Mouse (Mus musculus): ENCODE measurements around the gene Cdrt4. TPM values are rescaled to one million over a fixed set of nuclear protein-coding genes. Genes with fewer than 3 reads are reported as not detected.

The Cdrt4 gene
- total and polyA plus RNA-seq, 3 experiments = not detected

DNA sequence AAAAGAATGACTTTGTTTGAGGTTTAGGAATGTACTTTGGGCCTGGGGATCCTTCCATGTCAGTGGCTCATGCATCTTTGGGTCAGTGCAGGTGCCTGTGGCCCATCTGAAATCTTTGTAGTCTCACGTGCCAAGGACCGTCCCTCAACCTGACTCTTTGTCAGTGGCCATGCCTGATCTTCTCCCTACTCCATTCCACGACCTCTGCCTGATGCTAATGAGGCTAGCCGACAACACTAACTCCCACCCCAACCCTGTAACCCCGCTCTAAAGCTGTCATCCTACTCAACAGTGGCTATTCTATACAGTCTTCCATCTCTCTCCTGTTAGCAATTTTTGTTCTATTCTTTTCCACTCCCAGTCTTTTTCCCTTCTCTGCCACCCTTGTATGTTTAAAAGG lies 4.2 kb downstream of the Cdrt4 start:
- in situ Hi-C loops (cut with MboI; ENCODE audit: low pct_ligation_motif_present, low pct_unique_long_range_greater_than_20kb, low sequenced_read_pairs) (no loop called here), dilution Hi-C loops (cut with MboI; ENCODE audit: extremely low pct_ligation_motif_present, extremely low pct_unique_long_range_greater_than_20kb, low sequenced_read_pairs) (no loop called here)
- no peak overlapping the region for H3K4me2 ChIP-seq (ENCODE audit: insufficient read depth, low read depth, poor library complexity, severe bottlenecking)
- no peak overlapping the region for H3K4me3 ChIP-seq (replicated peaks in 1 of 3; ENCODE audit: low read depth in 2 of 3, low read length in 2 of 3, poor library complexity in 1 of 3)
- peaks cover 2% of the 10 kb centered on the region for H3K27me3 ChIP-seq (replicated peaks)
- DNase-seq (ENCODE audit: extremely low read depth) = no peak
- no peaks in the 10 kb centered on the region for H3K79me2 ChIP-seq (replicated peaks; ENCODE audit: control insufficient read depth, extremely low read depth, insufficient read depth, poor library complexity, severe bottlenecking)
- TF ChIP-seq TCF12 (IDR thresholded peaks at IDR 0.05; ENCODE audit: low read depth, low read length) (no peak), JUN (IDR thresholded peaks at IDR 0.05; ENCODE audit: insufficient read depth, low read depth, low read length) (no peak), USF1 (IDR thresholded peaks at IDR 0.05; ENCODE audit: low read depth, low read length) (no peak), RCOR1 (conservative IDR thresholded peaks at IDR 0.05; ENCODE audit: low read depth, low read length) (no peak), MYC (IDR thresholded peaks at IDR 0.05; ENCODE audit: low read depth, low read length) (no peak), HCFC1 (IDR thresholded peaks at IDR 0.05; ENCODE audit: low read depth, low read length) (no peak), MXI1 (IDR thresholded peaks at IDR 0.05; ENCODE audit: low read depth, low read length) (no peak), KAT2A (IDR thresholded peaks at IDR 0.05; ENCODE audit: insufficient replicate concordance, low read length) (no peak), NRF1 (IDR thresholded peaks at IDR 0.05; ENCODE audit: low read depth, low read length) (no peak), JUND (conservative IDR thresholded peaks at IDR 0.05; ENCODE audit: low read depth, low read length) (no peak), IRF4 (IDR thresholded peaks at IDR 0.05; ENCODE audit: low read depth, low read length) (no peak), SMC3 (IDR thresholded peaks at IDR 0.05; ENCODE audit: low read depth, low read length) (no peak), EP300 (IDR thresholded peaks at IDR 0.05; ENCODE audit: low read length) (no peak), ZMIZ1 (IDR thresholded peaks at IDR 0.05; ENCODE audit: low read depth, low read length) (no peak), NELFE (IDR thresholded peaks at IDR 0.05; ENCODE audit: low read depth, low read length) (no peak), ZKSCAN1 (IDR thresholded peaks at IDR 0.05; ENCODE audit: borderline replicate concordance, low read depth, low read length) (no peak), CTCF (conservative IDR thresholded peaks at IDR 0.05 in 1 of 2, IDR thresholded peaks at IDR 0.05 in 1 of 2; ENCODE audit: low read depth in 2 of 2, low read length in 2 of 2) (no peak), POLR2AphosphoS2 (IDR thresholded peaks at IDR 0.05; ENCODE audit: low read depth, low read length) (no peak)
- H3K9me3 ChIP-seq (replicated peaks; ENCODE audit: low read length) = no peaks in the 10 kb centered on the region
- H3K27ac ChIP-seq (ENCODE audit: insufficient read depth, low read depth) = no peak overlapping the region
- H3K36me3 ChIP-seq (replicated peaks in 1 of 2; ENCODE audit: control insufficient read depth in 1 of 2, insufficient read depth in 1 of 2, low read length in 1 of 2) = no peaks in the 10 kb centered on the region
- peaks cover 0 to 12% of the 10 kb centered on the region in 2 experiments; a peak in 1 of 4 replicates for H3K4me1 ChIP-seq (ENCODE audit: control insufficient read depth in 1 of 2, insufficient read depth in 2 of 2)
- H3K9ac ChIP-seq (ENCODE audit: insufficient read depth, low read depth) = no peak overlapping the region

DNA sequence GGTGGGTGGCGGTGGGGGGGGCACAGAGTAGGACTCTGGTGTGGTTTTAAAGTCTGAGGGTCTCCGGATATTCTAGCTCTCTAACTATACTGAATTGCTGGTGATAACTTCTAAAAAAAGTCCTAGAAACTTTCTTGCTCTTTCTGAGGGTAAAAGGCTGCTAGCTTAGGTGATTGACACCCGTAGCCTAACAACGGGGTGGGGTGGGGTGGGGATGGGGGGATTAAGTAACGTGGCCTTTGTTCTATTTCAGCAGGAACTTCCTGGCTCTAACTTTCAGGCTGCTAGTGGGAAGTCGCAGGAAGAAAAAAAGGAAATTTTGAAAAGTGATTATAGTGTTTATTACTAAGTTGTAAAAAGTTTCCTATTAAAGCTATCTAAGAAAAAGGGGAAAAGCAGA lies 4.8 kb downstream of the Cdrt4 start:
- no peak for DNase-seq (ENCODE audit: extremely low read depth)
- Histone ChIP-seq H3K27me3 (replicated peaks) (peaks cover 2% of the 10 kb centered on the region), H3K4me2 (ENCODE audit: insufficient read depth, low read depth, poor library complexity, severe bottlenecking) (no peak overlapping the region), H3K9ac (ENCODE audit: insufficient read depth, low read depth) (no peak overlapping the region), H3K4me1 (ENCODE audit: control insufficient read depth in 1 of 2, insufficient read depth in 2 of 2) (peaks cover 0 to 10% of the 10 kb centered on the region in 2 experiments; a peak in 1 of 4 replicates), H3K27ac (ENCODE audit: insufficient read depth, low read depth) (no peak overlapping the region), H3K4me3 (replicated peaks in 1 of 3; ENCODE audit: low read depth in 2 of 3, low read length in 2 of 3, poor library complexity in 1 of 3) (no peak overlapping the region), H3K79me2 (replicated peaks; ENCODE audit: control insufficient read depth, extremely low read depth, insufficient read depth, poor library complexity, severe bottlenecking) (no peaks in the 10 kb centered on the region), H3K36me3 (replicated peaks in 1 of 2; ENCODE audit: control insufficient read depth in 1 of 2, insufficient read depth in 1 of 2, low read length in 1 of 2) (no peaks in the 10 kb centered on the region), H3K9me3 (replicated peaks; ENCODE audit: low read length) (no peaks in the 10 kb centered on the region)
- no peak for TF ChIP-seq MAZ (IDR thresholded peaks at IDR 0.05; ENCODE audit: low read depth, low read length)
- no peak for TF ChIP-seq CTCF (conservative IDR thresholded peaks at IDR 0.05 in 1 of 2, IDR thresholded peaks at IDR 0.05 in 1 of 2; ENCODE audit: low read depth in 2 of 2, low read length in 2 of 2)
- no peak for TF ChIP-seq USF1 (IDR thresholded peaks at IDR 0.05; ENCODE audit: low read depth, low read length)
- no peak for TF ChIP-seq MEF2A (IDR thresholded peaks at IDR 0.05; ENCODE audit: borderline replicate concordance, low read depth, low read length)
- TF ChIP-seq CHD2 (IDR thresholded peaks at IDR 0.05; ENCODE audit: low read length) = no peak
- TF ChIP-seq KAT2A (IDR thresholded peaks at IDR 0.05; ENCODE audit: insufficient replicate concordance, low read length) = no peak
- dilution Hi-C loops (cut with MboI; ENCODE audit: extremely low pct_ligation_motif_present, extremely low pct_unique_long_range_greater_than_20kb, low sequenced_read_pairs) = no loop called here
- in situ Hi-C loops (cut with MboI; ENCODE audit: low pct_ligation_motif_present, low pct_unique_long_range_greater_than_20kb, low sequenced_read_pairs) = no loop called here

Measured in CH12.LX (cell line).